Mouse (Mus musculus) liver, embryonic 12.5 days (tissue): ENCODE measurements around the gene Syt2. TPM values are rescaled to one million over a fixed set of nuclear protein-coding genes. Genes with fewer than 3 reads are reported as not detected.

Experiments used
- ATAC-seq: fragments of 200-750 bp; cut with Nextera tagmentation; 2 replicates; pipeline ENCODE4 v1.8.0; 2017; ENCODE audit warnings: moderate number of reproducible peaks, mild to moderate bottlenecking, moderate library complexity
- H3K27ac ChIP-seq: fragments of 300-500 bp; sonication (generic); 2 replicates; pipeline ENCODE4 v1.5.1; 2016; ENCODE audit warnings: mild to moderate bottlenecking
- H3K27me3 ChIP-seq: fragments of 300-500 bp; sonication (generic); replicated peaks from 2 replicates; pipeline ENCODE4 v1.6.1; 2016; ENCODE audit warnings: mild to moderate bottlenecking, moderate library complexity
- H3K36me3 ChIP-seq: fragments of 300-500 bp; sonication (generic); 2 replicates; pipeline ENCODE4 v1.6.1; 2016; ENCODE audit warnings: mild to moderate bottlenecking, moderate library complexity
- H3K4me1 ChIP-seq: fragments of 300-500 bp; sonication (generic); 2 replicates; pipeline ENCODE4 v1.6.1; 2016
- H3K4me2 ChIP-seq: fragments of 300-500 bp; sonication (generic); 2 replicates; pipeline ENCODE4 v1.6.1; 2016; ENCODE audit warnings: mild to moderate bottlenecking, moderate library complexity
- H3K4me3 ChIP-seq: fragments of 300-500 bp; sonication (generic); 2 replicates; pipeline ENCODE4 v1.5.1; 2016; ENCODE audit warnings: mild to moderate bottlenecking, moderate library complexity
- H3K9ac ChIP-seq: fragments of 300-500 bp; sonication (generic); 2 replicates; pipeline ENCODE4 v1.6.1; 2016; ENCODE audit warnings: mild to moderate bottlenecking, moderate library complexity
- H3K9me3 ChIP-seq: fragments of 300-500 bp; sonication (generic); replicated peaks from 2 replicates; pipeline ENCODE4 v1.6.1; 2016; ENCODE audit warnings: mild to moderate bottlenecking, moderate library complexity
- WGBS: fragments of 180-500 bp; shearing (Covaris S2); methylation state at CpG from one replicate; pipeline ENCODE4 v1.1.7; 2016; ENCODE audit not compliant: insufficient replicate concordance; 5-methylcytosine and 5-hydroxymethylcytosine counted together
- polyA plus RNA-seq: library from polyadenylated mRNA; unstranded; fragments of >200 nt; fragmentation: Nextera tagmentation; extraction: Ambion mirVana; gene quantifications from 2 replicates; pipeline ENCODE4 v1.2.1, GENCODE M21; 2016

The Syt2 gene
- polyA plus RNA-seq, 1 experiment from 2014 or later, result 0.32 TPM

DNA sequence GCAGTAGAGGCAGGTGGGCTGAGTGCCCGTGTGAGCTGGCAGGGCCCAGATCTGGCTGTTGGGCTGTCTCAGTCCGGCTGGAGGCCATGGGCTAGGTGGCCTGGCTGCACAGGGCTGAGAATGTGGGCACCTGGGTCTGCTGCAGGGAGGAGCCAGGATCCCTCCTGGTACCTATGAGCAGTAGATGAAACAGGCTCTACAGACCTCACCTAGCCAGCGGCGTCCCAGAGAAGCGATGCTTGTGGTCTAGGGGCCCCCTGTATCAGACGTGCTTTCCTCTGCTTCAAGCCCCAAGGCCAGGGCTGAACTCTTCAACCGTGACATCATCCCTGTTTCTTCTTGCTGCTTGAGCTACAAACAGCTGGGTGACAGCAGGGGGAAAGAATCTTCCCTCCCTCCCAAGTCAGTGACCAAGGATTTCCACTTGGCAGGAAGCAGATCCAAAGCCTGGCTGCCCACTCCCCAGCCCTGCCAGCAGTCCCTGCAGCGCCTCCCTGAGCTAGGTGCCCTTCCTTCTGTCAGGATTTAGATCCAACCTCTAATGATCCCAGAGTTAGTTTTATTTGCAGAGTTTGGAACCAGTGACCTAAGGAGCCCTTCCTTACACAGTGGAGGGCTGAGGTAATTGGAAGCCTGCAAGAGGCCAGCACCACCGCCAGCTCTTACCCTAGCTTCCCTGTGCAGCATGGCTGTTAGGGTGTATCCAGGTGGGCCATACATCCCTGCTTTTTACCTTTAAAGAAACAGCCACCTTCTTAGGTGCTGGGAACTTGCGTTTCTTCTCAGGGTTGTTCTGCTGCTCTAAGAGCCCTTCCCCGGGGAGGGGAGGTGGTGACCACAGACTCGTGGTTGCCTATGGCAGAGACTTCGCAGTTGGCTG lies 107.5 kb downstream of the Syt2 start:
- H3K27ac ChIP-seq, result no peak overlapping the region

DNA sequence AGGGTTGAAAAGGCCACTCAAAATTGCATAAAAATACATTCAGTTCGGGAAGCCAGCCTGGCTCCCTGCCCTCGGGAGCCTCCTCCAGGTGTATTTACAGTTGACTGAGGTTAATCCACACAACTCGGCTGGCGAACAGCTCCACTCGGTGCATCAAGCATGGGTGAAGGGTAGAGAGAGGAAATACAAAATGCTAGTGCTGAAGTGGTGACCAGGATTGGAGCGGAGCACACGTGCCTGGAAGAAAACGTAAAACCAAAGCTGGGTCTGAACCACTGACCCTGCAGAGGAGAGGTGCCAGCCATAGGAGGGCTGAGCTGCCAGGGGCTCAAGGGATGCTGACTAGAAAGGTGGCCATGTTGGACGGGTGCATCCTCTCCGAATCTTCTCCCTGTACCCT lies 108.3 kb downstream of the Syt2 start:
- Histone ChIP-seq H3K4me3 (no peak overlapping the region), H3K9me3 (no peaks in the 10 kb centered on the region), H3K27me3 (peaks cover 7% of the 10 kb centered on the region; the same call in 1 of the 2 replicates), H3K9ac (no peak overlapping the region), H3K4me2 (no peak overlapping the region), H3K4me1 (peaks cover 2% of the 10 kb centered on the region; the same call in 1 of the 2 replicates), H3K36me3 (no peaks in the 10 kb centered on the region; the same call in 1 of the 2 replicates), H3K27ac (no peak overlapping the region)
- WGBS, result 71% methylated on average over 10 of the region's 10 CpGs
- ATAC-seq, result no peak

More for the DNA sequence above, 107.5 kb downstream of the Syt2 start:
- 63% methylated on average over 13 of the region's 13 CpGs for WGBS
- Histone ChIP-seq H3K9ac (no peak overlapping the region), H3K4me2 (no peak overlapping the region), H3K4me1 (peaks cover 2% of the 10 kb centered on the region; the same call in 1 of the 2 replicates), H3K27me3 (peaks cover 11% of the 10 kb centered on the region; the same call in 1 of the 2 replicates), H3K9me3 (no peaks in the 10 kb centered on the region), H3K4me3 (no peak overlapping the region), H3K36me3 (no peaks in the 10 kb centered on the region)
- no peak for ATAC-seq

DNA sequence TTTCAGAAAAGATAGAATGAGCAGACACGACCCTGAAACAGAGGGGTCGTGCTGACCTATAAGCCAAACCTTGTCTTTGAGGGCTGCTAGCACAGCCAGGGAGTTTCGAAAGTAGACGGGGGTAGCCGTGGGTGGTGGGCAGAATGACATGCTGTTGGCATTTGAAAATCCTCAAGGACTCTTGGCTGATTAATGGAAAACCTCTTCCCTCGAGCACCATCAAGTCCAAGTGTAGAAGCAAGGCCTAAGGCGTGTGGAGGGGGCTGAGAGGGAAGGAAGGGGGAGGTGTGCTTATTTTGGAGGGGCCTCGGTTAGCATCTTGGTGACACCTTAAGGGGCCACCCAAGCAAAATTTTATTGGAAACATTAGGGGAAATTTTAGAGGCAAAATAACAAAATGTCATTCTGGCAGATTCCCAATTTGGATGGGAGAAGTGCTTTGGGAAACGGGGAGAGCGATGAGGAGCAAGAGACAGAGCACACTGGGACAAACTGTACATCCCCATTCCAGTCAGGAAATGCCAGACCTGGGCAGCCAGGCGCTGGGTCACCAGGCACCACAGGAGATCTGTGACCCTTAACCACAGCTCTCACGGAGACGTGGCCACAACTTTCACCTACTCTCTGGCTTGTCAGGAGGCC lies 109.2 kb downstream of the Syt2 start:
- 0 out of 2 replicates have a peak, but pooled peaks cover 5% of the 10 kb centered on the region for H3K27me3 ChIP-seq
- H3K36me3 ChIP-seq, result no peaks in the 10 kb centered on the region; the same call in 1 of the 2 replicates
- ATAC-seq, result no peak
- H3K4me1 ChIP-seq, result peaks cover 2% of the 10 kb centered on the region; the same call in 1 of the 2 replicates
- H3K4me2 ChIP-seq, result no peak overlapping the region
- WGBS, result 64% methylated on average over 13 of the region's 13 CpGs
- no peak overlapping the region for H3K9ac ChIP-seq
- no peak overlapping the region for H3K4me3 ChIP-seq
- H3K9me3 ChIP-seq, result no peaks in the 10 kb centered on the region
- H3K27ac ChIP-seq, result no peak overlapping the region

DNA sequence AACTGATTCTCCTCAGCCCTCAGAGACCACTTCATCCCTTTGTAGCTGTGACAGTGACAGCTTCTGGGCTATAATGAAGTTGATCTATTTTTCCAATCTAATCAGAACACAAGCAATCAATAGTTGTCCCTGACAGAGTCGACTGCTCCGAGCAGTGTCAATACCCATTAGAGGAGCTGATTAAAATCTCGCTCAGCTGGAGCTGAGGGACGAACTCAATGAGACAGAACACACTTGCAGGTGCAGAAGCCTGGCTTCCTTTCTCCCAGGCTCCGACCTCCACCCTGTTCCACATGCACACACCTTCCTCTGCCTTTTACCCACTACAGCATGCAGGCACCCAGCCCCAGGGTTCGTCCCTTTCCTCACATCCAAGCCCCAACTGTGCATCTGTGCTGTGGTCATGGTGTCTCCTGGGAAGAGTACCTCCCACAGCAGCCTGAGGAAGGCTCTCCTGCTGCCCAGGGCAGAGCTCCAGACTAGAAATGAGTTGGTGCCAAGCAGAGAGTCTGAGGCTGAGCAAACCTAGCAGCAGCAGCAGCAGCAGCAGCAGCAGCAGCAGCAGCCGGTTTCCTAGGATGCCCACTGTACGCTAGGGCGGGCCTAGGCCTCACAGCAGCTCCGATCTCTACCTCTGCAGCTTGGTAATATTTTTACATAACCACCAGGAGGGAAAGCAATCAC lies 109.9 kb downstream of the Syt2 start:
- 0 out of 2 replicates have a peak, but pooled peaks cover 5% of the 10 kb centered on the region for H3K27me3 ChIP-seq
- no peaks in the 10 kb centered on the region; the same call in 1 of the 2 replicates for H3K36me3 ChIP-seq
- no peak overlapping the region for H3K27ac ChIP-seq
- no peak overlapping the region for H3K9ac ChIP-seq
- H3K4me2 ChIP-seq, result no peak overlapping the region
- no peak overlapping the region for H3K4me3 ChIP-seq
- 71% methylated on average over 10 of the region's 10 CpGs for WGBS
- H3K4me1 ChIP-seq, result peaks cover 2% of the 10 kb centered on the region; the same call in 1 of the 2 replicates
- no peaks in the 10 kb centered on the region for H3K9me3 ChIP-seq
- no peak for ATAC-seq

DNA sequence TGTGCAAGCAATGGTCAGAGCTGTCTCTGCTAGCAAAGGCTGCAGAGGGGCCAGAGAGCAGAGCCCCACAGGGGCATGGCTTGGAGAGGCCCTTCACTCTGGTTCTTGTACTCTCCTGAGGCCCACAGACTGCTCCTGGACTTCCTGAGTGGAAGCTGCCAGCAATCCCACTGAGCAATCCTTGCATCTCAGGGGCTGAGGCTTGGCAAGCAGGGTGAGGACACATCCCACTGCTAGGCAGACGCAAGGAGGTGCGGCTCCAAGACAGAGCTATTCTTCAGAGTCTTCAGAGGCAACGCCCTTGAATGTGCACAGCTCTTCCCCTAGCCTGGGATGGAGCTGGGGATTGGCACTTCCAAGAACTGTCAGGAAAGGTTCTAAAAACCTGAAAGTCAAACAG lies 110.8 kb downstream of the Syt2 start:
- no peaks in the 10 kb centered on the region for H3K27me3 ChIP-seq
- peaks cover 2% of the 10 kb centered on the region; the same call in 1 of the 2 replicates for H3K4me1 ChIP-seq
- H3K9ac ChIP-seq, result no peak overlapping the region
- H3K36me3 ChIP-seq, result no peaks in the 10 kb centered on the region; the same call in 1 of the 2 replicates
- WGBS, result 87% methylated on average over 3 of the region's 3 CpGs
- H3K9me3 ChIP-seq, result no peaks in the 10 kb centered on the region
- H3K4me3 ChIP-seq, result no peak overlapping the region
- no peak for ATAC-seq
- no peak overlapping the region for H3K4me2 ChIP-seq
- H3K27ac ChIP-seq, result no peak overlapping the region

DNA sequence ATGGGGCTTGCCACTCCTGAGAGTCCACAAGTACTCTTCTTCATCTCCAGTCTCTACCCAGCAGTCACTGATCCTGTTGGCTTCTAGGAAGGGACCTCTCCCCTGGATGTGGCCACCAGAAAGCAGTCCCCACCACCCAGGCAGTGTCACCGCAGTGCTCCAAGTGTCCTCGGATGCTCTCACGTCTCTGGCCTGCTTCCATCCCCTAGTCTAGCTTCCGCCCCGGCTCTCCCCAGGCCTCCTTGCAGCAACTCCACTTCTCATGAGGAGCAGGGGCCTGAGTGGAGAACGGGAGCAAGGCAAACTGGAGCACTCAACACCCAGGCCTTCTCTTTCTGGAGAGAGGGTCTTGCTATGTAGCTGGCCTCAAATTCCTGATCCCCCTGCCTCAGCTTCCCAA lies 112.7 kb downstream of the Syt2 start:
- Histone ChIP-seq H3K4me3 (no peak overlapping the region), H3K27ac (no peak overlapping the region), H3K36me3 (no peaks in the 10 kb centered on the region; the same call in 1 of the 2 replicates), H3K4me2 (no peak overlapping the region), H3K27me3 (no peaks in the 10 kb centered on the region), H3K4me1 (0 out of 2 replicates have a peak, but pooled peaks cover 3% of the 10 kb centered on the region), H3K9me3 (no peaks in the 10 kb centered on the region), H3K9ac (no peak overlapping the region)
- 87% methylated on average over 6 of the region's 6 CpGs for WGBS
- ATAC-seq, result no peak

DNA sequence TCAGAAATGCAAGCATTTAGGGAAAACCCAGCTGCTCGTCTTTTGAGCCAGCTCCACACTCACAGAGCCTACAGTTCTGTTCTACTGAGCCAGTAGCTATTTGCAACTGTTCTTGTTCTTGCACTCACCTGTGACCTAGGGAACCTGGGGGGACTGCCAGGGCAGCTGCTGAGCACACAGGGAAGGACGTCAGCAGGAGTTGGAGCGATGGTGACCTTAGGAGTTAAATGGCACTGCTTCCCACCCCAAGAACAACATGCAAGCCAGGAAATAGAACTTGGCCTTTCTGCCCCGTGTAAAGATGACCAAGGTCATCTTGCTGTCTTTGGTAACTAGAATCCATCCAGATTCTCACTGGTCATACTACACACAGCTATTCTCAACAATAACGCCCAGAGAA lies 114.2 kb downstream of the Syt2 start:
- no peak overlapping the region for H3K4me2 ChIP-seq
- 69% methylated on average over 5 of the region's 5 CpGs for WGBS
- H3K36me3 ChIP-seq, result no peaks in the 10 kb centered on the region; the same call in 1 of the 2 replicates
- H3K27me3 ChIP-seq, result no peaks in the 10 kb centered on the region
- no peak for ATAC-seq
- no peak overlapping the region for H3K9ac ChIP-seq
- no peak overlapping the region for H3K27ac ChIP-seq
- peaks cover 16% of the 10 kb centered on the region for H3K4me1 ChIP-seq
- H3K4me3 ChIP-seq, result no peak overlapping the region
- no peaks in the 10 kb centered on the region for H3K9me3 ChIP-seq

DNA sequence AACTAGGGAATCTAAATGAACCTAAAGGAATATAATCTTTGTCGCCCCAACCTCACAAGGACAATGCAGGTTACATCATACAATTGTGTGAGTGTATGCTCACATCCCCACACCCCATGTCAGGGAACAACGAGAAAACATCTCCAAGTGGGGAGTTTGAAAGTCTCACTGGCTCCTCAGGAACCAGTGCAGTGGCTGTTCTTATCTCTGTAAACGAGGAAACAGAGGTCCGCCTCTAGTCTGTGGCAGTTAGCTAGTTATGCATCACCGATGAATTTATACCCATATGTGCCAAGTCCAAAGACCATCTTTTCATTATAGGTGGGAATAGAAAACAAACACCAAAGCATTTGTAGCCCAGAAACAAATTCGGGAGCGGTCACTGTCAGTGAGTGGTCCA lies 115.1 kb downstream of the Syt2 start:
- 56% methylated on average over 7 of the region's 7 CpGs for WGBS
- no peak overlapping the region for H3K27ac ChIP-seq

DNA sequence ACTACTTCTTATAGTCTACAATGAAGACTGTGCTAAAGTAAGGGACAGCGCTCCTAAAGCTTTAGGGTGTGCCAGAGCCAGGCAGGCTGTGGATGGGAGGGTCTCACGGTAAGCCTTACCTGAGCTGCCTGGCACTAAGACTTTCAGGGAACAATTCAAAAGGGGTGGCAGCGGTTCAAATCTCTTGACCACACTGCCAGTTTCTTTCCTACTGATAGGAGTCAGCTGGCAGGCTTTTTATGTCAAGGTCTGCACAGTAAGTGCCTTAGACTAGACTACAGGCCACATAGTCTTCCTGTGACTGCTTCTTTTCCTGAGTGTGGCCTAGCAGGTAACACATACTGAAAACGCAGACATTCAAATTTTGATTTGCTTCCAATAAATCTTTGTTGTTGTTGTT lies 116.8 kb downstream of the Syt2 start:
- 78% methylated on average over 4 of the region's 4 CpGs for WGBS
- Histone ChIP-seq H3K9ac (no peak overlapping the region), H3K27ac (no peak overlapping the region), H3K36me3 (no peaks in the 10 kb centered on the region; the same call in 1 of the 2 replicates), H3K4me1 (peaks cover 16% of the 10 kb centered on the region), H3K9me3 (no peaks in the 10 kb centered on the region), H3K4me2 (no peak overlapping the region), H3K4me3 (no peak overlapping the region), H3K27me3 (no peaks in the 10 kb centered on the region)
- no peak for ATAC-seq

More for the DNA sequence above, 115.1 kb downstream of the Syt2 start:
- no peak overlapping the region for H3K9ac ChIP-seq
- no peak overlapping the region for H3K4me3 ChIP-seq
- no peaks in the 10 kb centered on the region for H3K9me3 ChIP-seq
- H3K36me3 ChIP-seq, result no peaks in the 10 kb centered on the region; the same call in 1 of the 2 replicates
- no peaks in the 10 kb centered on the region for H3K27me3 ChIP-seq
- H3K4me1 ChIP-seq, result peaks cover 16% of the 10 kb centered on the region
- ATAC-seq, result no peak
- no peak overlapping the region for H3K4me2 ChIP-seq

DNA sequence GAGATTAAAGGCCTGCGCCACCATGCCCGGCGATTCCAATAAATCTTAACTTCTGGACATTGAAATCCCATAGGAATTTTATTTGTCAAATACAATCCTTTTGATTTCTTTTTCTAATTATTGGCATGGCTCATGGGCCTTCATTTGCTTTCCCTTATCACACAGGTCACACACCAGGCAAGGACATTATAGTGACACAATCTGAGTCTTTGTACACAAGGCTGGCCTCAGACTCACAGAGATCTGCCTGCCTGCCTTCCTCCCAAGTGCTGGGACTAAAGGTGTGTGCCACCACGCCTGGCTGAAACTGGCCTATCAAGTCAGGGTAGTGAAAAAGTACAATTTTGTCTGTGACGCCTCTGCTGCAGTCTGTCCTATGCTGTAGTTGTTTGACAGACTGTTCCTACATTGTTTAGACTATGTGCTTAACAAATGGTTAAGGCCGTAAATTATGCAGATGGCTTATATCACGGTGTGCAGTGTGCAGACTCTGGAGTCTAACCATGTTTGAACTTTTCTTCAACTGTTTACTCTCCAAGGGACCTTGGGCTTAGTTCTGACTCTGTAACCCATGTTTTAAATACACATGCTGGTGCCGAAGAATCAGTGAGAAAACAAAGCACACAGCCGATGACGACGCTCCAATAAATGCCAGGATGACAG lies 117.4 kb downstream of the Syt2 start:
- Histone ChIP-seq H3K4me2 (no peak overlapping the region), H3K4me3 (no peak overlapping the region), H3K9ac (no peak overlapping the region), H3K27ac (no peak overlapping the region), H3K9me3 (no peaks in the 10 kb centered on the region), H3K4me1 (peaks cover 16% of the 10 kb centered on the region), H3K27me3 (no peaks in the 10 kb centered on the region), H3K36me3 (no peaks in the 10 kb centered on the region; the same call in 1 of the 2 replicates)
- no peak for ATAC-seq
- WGBS, result 79% methylated on average over 11 of the region's 11 CpGs

DNA sequence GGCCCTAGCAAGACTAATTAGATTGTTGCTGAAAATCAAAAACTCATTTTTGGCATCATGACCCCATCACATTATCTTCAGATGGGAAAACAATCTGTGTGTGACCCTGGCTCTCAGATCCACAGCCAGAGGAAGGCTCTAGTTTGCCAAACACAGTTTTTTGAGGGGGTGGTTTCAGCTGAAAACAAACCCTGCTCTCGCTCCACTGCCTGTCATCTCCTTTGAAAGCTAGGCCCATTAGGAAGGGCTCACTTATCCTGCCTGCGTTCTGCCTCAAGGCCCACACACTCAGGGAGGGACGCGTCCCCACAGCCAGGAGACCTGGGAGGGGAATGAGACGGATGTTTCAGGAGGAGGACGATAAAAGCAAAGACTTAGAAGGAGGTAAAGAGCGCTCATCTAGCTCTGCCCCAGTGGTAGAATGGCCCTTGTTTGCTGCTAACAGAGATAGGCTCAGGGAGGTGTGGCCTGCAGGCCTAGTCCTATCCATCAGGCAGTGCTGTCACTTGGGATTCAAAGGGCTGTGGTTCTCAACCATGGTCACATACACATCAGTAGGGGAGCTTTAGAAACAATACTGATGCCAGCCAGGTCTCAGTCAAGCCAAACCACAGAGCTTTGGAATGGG lies 118.5 kb downstream of the Syt2 start:
- Histone ChIP-seq H3K4me1 (peaks cover 16% of the 10 kb centered on the region), H3K27me3 (no peaks in the 10 kb centered on the region), H3K4me3 (no peak overlapping the region), H3K9ac (no peak overlapping the region), H3K4me2 (no peak overlapping the region), H3K36me3 (no peaks in the 10 kb centered on the region; the same call in 1 of the 2 replicates), H3K9me3 (no peaks in the 10 kb centered on the region), H3K27ac (no peak overlapping the region)
- WGBS, result 84% methylated on average over 7 of the region's 7 CpGs
- ATAC-seq, result no peak
